Mouse (Mus musculus) CH12.LX (cell line): Measurements from ENCODE around the gene Pa2g4. TPM values are rescaled to one million over a fixed set of nuclear protein-coding genes. Genes with fewer than 3 reads are reported as not detected.

Experiments
- DNase-seq: peaks from one replicate; pipeline ENCODE4 v3.0.0-alpha.2; 2013; ENCODE audit errors: extremely low read depth
- H3K27ac ChIP-seq: 2 replicates; pipeline ENCODE4 v1.5.1; 2012; ENCODE audit warnings: low read depth, mild to moderate bottlenecking, control low read depth, moderate library complexity; ENCODE audit not compliant: insufficient read depth
- H3K27me3 ChIP-seq: replicated peaks from 2 replicates; pipeline ENCODE3; 2012; ENCODE audit warnings: inconsistent platforms
- H3K36me3 ChIP-seq, 2 experiments: replicated peaks in 1 of 2; 2 replicates each; pipeline versions ENCODE3 to v1.6.1; 2012; ENCODE audit warnings: inconsistent platforms in 1 of 2, low read length in 1 of 2, mild to moderate bottlenecking in 1 of 2, mixed read lengths in 1 of 2, moderate library complexity in 1 of 2; ENCODE audit not compliant: control insufficient read depth in 1 of 2, insufficient read depth in 1 of 2
- H3K4me1 ChIP-seq, 2 experiments: 2 replicates each; pipeline ENCODE4 v1.6.1; 2012; ENCODE audit warnings: inconsistent platforms in 1 of 2, moderate library complexity in 1 of 2; ENCODE audit not compliant: insufficient read depth in 2 of 2, control insufficient read depth in 1 of 2
- H3K4me2 ChIP-seq: 2 replicates; pipeline ENCODE4 v1.6.1; 2012; ENCODE audit warnings: low read depth, mild to moderate bottlenecking, control low read depth; ENCODE audit not compliant: poor library complexity, insufficient read depth, severe bottlenecking
- H3K4me3 ChIP-seq, 3 experiments: fragments of 150-350 bp in 1 of 3; sonication (generic) in 1 of 3; replicated peaks in 1 of 3; 2 replicates each; pipeline versions ENCODE3 to v1.5.1; 2011 to 2012; ENCODE audit warnings: low read depth in 2 of 3, low read length in 2 of 3, mild to moderate bottlenecking in 2 of 3, moderate library complexity in 2 of 3, control low read depth in 1 of 3, improper control_type of control experiment in 1 of 3, inconsistent platforms in 1 of 3, mixed read lengths in 1 of 3; ENCODE audit not compliant: poor library complexity in 1 of 3
- H3K79me2 ChIP-seq: replicated peaks from 2 replicates; pipeline ENCODE4 v1.6.1; 2012; ENCODE audit warnings: mild to moderate bottlenecking, moderate library complexity; ENCODE audit not compliant: control insufficient read depth, poor library complexity, insufficient read depth, severe bottlenecking; ENCODE audit errors: extremely low read depth
- H3K9ac ChIP-seq: 2 replicates; pipeline ENCODE4 v1.6.1; 2012; ENCODE audit warnings: low read depth, mild to moderate bottlenecking, control low read depth, moderate library complexity; ENCODE audit not compliant: insufficient read depth
- H3K9me3 ChIP-seq: replicated peaks from 2 replicates; pipeline ENCODE3; 2012; ENCODE audit warnings: low read length, inconsistent platforms, mixed read lengths
- BHLHE40 ChIP-seq: IDR thresholded peaks from 2 replicates; pipeline ENCODE4 v1.6.1; 2011; ENCODE audit warnings: mild to moderate bottlenecking, low read depth, low read length, improper control_type of control experiment
- CHD1 ChIP-seq: IDR thresholded peaks from 2 replicates; pipeline ENCODE4 v1.6.1; 2012; ENCODE audit warnings: low read depth, low read length, improper control_type of control experiment, inconsistent platforms
- CTCF ChIP-seq, 2 experiments: IDR thresholded peaks in 1 of 2; conservative IDR thresholded peaks in 1 of 2; 2 replicates each; pipeline ENCODE4 v1.5.1; 2011 to 2012; ENCODE audit warnings: low read depth in 2 of 2, low read length in 2 of 2, improper control_type of control experiment in 1 of 2, inconsistent platforms in 1 of 2, mild to moderate bottlenecking in 1 of 2, moderate library complexity in 1 of 2
- E2F4 ChIP-seq: IDR thresholded peaks from 2 replicates; pipeline ENCODE4 v1.6.1; 2011; ENCODE audit warnings: low read depth, low read length, improper control_type of control experiment; ENCODE audit not compliant: insufficient replicate concordance
- GABPA ChIP-seq: IDR thresholded peaks from 2 replicates; pipeline ENCODE4 v1.6.1; 2012; ENCODE audit warnings: low read depth, low read length, improper control_type of control experiment, inconsistent platforms; ENCODE audit not compliant: insufficient replicate concordance
- JUND ChIP-seq: conservative IDR thresholded peaks from 2 replicates; pipeline ENCODE4 v1.6.1; 2011; ENCODE audit warnings: low read depth, low read length, improper control_type of control experiment
- MAX ChIP-seq: IDR thresholded peaks from 2 replicates; pipeline ENCODE4 v1.6.1; 2011; ENCODE audit warnings: low read length, improper control_type of control experiment
- MXI1 ChIP-seq: IDR thresholded peaks from 2 replicates; pipeline ENCODE4 v1.6.1; 2011; ENCODE audit warnings: mild to moderate bottlenecking, low read depth, low read length, improper control_type of control experiment
- NRF1 ChIP-seq: IDR thresholded peaks from 2 replicates; pipeline ENCODE4 v1.6.1; 2014; ENCODE audit warnings: low read depth, mild to moderate bottlenecking, inconsistent platforms, low read length, improper control_type of control experiment, moderate library complexity
- PAX5 ChIP-seq: IDR thresholded peaks from 2 replicates; pipeline ENCODE4 v1.6.1; 2012; ENCODE audit warnings: low read length, inconsistent platforms, mixed read lengths
- SIN3A ChIP-seq: IDR thresholded peaks from 2 replicates; pipeline ENCODE4 v1.6.1; 2012; ENCODE audit warnings: low read length, improper control_type of control experiment, inconsistent platforms
- SMC3 ChIP-seq: IDR thresholded peaks from 2 replicates; pipeline ENCODE4 v1.6.1; 2011; ENCODE audit warnings: low read depth, low read length, improper control_type of control experiment
- UBTF ChIP-seq: IDR thresholded peaks from 2 replicates; pipeline ENCODE4 v1.6.1; 2012; ENCODE audit warnings: low read depth, mild to moderate bottlenecking, inconsistent platforms, low read length, improper control_type of control experiment, moderate library complexity
- ZC3H11A ChIP-seq: IDR thresholded peaks from 2 replicates; pipeline ENCODE4 v1.6.1; 2012; ENCODE audit warnings: low read depth, mild to moderate bottlenecking, inconsistent platforms, low read length, improper control_type of control experiment
- ZNF384 ChIP-seq: IDR thresholded peaks from 2 replicates; pipeline ENCODE4 v1.6.1; 2012; ENCODE audit warnings: low read depth, low read length, improper control_type of control experiment, inconsistent platforms
- dilution Hi-C: fragments of 300-500 bp; cut with MboI; formaldehyde crosslinking; loops from 2 replicates; pipeline ENCODE4 v1.14.3; 2020; ENCODE audit warnings: low sequenced_read_pairs; ENCODE audit not compliant: extremely low pct_unique_long_range_greater_than_20kb, extremely low pct_ligation_motif_present
- in situ Hi-C: fragments of 300-500 bp; cut with MboI; formaldehyde crosslinking; loops from 3 replicates; pipeline ENCODE4 v1.14.3; 2019; ENCODE audit warnings: low sequenced_read_pairs, low pct_ligation_motif_present, low pct_unique_long_range_greater_than_20kb, mixed read lengths
- polyA plus RNA-seq: library from polyadenylated mRNA; unstranded; fragments of >175 nt; gene quantifications from 2 replicates; pipeline ENCODE4 v1.2.1, GENCODE M21; 2012; ENCODE audit warnings: low read depth; ENCODE audit not compliant: insufficient read length
- total RNA-seq, 2 experiments: library from RNA; depleted of rRNA; stranded (reverse); fragments of 300-350 nt in 1 of 2; fragments of >200 nt in 1 of 2; gene quantifications; 2 replicates each; pipeline ENCODE4 v1.2.3; 2012 to 2014

The Pa2g4 gene
- total and polyA plus RNA-seq, 3 experiments = 129 to 550 (median 133) TPM

DNA sequence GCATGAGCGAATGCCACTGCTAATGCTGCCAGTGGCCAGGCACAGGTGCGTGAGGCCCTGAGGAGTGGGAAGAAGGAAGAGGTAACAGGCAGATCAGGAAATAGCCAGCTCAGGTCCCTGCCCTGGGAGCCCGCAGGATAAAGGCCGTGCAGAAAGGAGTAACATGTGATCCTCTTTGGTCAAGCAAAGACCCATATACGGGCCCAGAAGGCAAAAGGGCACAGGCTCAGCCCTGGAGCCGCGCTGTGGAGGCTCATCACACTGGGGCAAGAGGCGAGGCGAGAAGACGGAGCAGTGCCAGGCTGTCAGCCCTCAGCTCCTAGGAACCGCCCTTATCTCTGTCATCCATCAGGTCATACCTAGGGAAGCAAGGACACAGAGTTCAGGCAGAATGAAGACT is 55.5 kb downstream of the Pa2g4 start:
- in situ Hi-C loops (no loop called here), dilution Hi-C loops (no loop called here)
- H3K27ac ChIP-seq = no peak overlapping the region
- H3K27me3 ChIP-seq = no peaks in the 10 kb centered on the region
- no peak overlapping the region for H3K4me3 ChIP-seq
- peaks cover 2% of the 10 kb centered on the region for H3K9me3 ChIP-seq
- no peak for DNase-seq
- no peak overlapping the region for H3K9ac ChIP-seq
- peaks cover 0 to under 1% of the 10 kb centered on the region in 2 experiments; a peak in 1 of 4 replicates for H3K4me1 ChIP-seq
- peaks cover 43 to 57% of the 10 kb centered on the region in 2 experiments for H3K36me3 ChIP-seq
- TF ChIP-seq SIN3A = no peak
- no peak for TF ChIP-seq SMC3
- no peaks in the 10 kb centered on the region for H3K79me2 ChIP-seq
- no peak overlapping the region for H3K4me2 ChIP-seq

- no peak overlapping the region for H3K4me2 ChIP-seq
- peaks cover 38 to 52% of the 10 kb centered on the region in 2 experiments for H3K36me3 ChIP-seq
- dilution Hi-C loops = no loop called here
- no peak overlapping the region for H3K4me3 ChIP-seq
- no peaks in the 10 kb centered on the region for H3K79me2 ChIP-seq
- in situ Hi-C loops = no loop called here
- H3K9me3 ChIP-seq = peaks cover 2% of the 10 kb centered on the region
- H3K27ac ChIP-seq = no peak overlapping the region
- TF ChIP-seq PAX5 (no peak), E2F4 (no peak), UBTF (no peak), MAX (no peak), ZNF384 (no peak), MXI1 (no peak), NRF1 (no peak), CTCF (conservative IDR thresholded peaks at IDR 0.05 in 1 of 2, IDR thresholded peaks at IDR 0.05 in 1 of 2; ENCODE audit: low read depth in 2 of 2, low read length in 2 of 2) (no peak), CHD1 (no peak), JUND (no peak), ZC3H11A (no peak)
- no peak for DNase-seq
- no peak overlapping the region for H3K9ac ChIP-seq
- no peaks in the 10 kb centered on the region for H3K27me3 ChIP-seq
- H3K4me1 ChIP-seq = peaks cover 1 to 5% of the 10 kb centered on the region in 2 experiments; a peak in 3 of 4 replicates
Observed at GRCm38 (mm10) chr10:128509831-128510230, 56.0 kb downstream of the Pa2g4 start.

- Histone ChIP-seq H3K9ac (no peak overlapping the region), H3K79me2 (no peaks in the 10 kb centered on the region)
- TF ChIP-seq BHLHE40 (no peak), SIN3A (no peak), GABPA (no peak)
- TF ChIP-seq, all 38 proteins: peak for 0
- Histone ChIP-seq H3K4me3 (no peak overlapping the region), H3K27ac (no peak overlapping the region), H3K4me1 (peaks cover 6 to 12% of the 10 kb centered on the region in 2 experiments), H3K9me3 (peaks cover 2% of the 10 kb centered on the region), H3K36me3 (peaks cover 38 to 51% of the 10 kb centered on the region in 2 experiments), H3K27me3 (no peaks in the 10 kb centered on the region), H3K4me2 (no peak overlapping the region)
- in situ Hi-C loops = no loop called here
- DNase-seq = no peak
- dilution Hi-C loops = no loop called here
Observed at GRCm38 (mm10) chr10:128509203-128509602, 56.6 kb downstream of the Pa2g4 start.
